Mouse (Mus musculus): ENCODE measurements around the gene Agl.
A peak's percentile ranks its signal among the peaks of the same experiment; 100 is the strongest.

Gene Agl

GRCm38 (mm10) chr3:116807811-116808506, at the start of gene Agl:
Agl (minus strand) TSS chr3:116808166.
- peak; percentile 83 to 84 for DNase-seq (ENCODE audit: low spot score in 2 of 2)

GRCm38 (mm10) chr3:116857611-116858010, 49.6 kb upstream of the Agl start:
- DNase-seq (ENCODE audit: low spot score in 2 of 2) = no peak

GRCm38 (mm10) chr3:116852421-116852820, 44.5 kb upstream of the Agl start:
- no peak for DNase-seq (ENCODE audit: low spot score in 2 of 2)

- no peak for DNase-seq (ENCODE audit: low spot score in 2 of 2)
These were observed 42.4 kb upstream of the Agl start for GRCm38 (mm10) chr3:116850376-116850775.

GRCm38 (mm10) chr3:116848936-116849335, 41.0 kb upstream of the Agl start:
- no peak for DNase-seq (ENCODE audit: low spot score in 2 of 2)

- DNase-seq (ENCODE audit: low spot score in 2 of 2) = no peak
These were observed 40.1 kb upstream of the Agl start for GRCm38 (mm10) chr3:116848099-116848498.

GRCm38 (mm10) chr3:116846084-116846483, 38.1 kb upstream of the Agl start:
- DNase-seq (ENCODE audit: low spot score in 2 of 2) = no peak

- DNase-seq (ENCODE audit: low spot score in 2 of 2) = no peak
These were observed 37.1 kb upstream of the Agl start for GRCm38 (mm10) chr3:116844880-116845579.

- DNase-seq (ENCODE audit: low spot score in 2 of 2) = no peak
These were observed 33.3 kb upstream of the Agl start for GRCm38 (mm10) chr3:116841311-116841710.

GRCm38 (mm10) chr3:116836681-116837475, 28.9 kb upstream of the Agl start:
- no peak for DNase-seq (ENCODE audit: low spot score in 2 of 2)

GRCm38 (mm10) chr3:116835770-116836680, 28.1 kb upstream of the Agl start:
- DNase-seq (ENCODE audit: low spot score in 2 of 2) = peak; percentile 77 to 84

- no peak for DNase-seq (ENCODE audit: low spot score in 2 of 2)
These were observed 27.4 kb upstream of the Agl start for GRCm38 (mm10) chr3:116835350-116835749.

- no peak for DNase-seq (ENCODE audit: low spot score in 2 of 2)
These were observed 26.3 kb upstream of the Agl start for GRCm38 (mm10) chr3:116834241-116834640.

GRCm38 (mm10) chr3:116833491-116833890, 25.5 kb upstream of the Agl start:
- no peak for DNase-seq (ENCODE audit: low spot score in 2 of 2)

GRCm38 (mm10) chr3:116832526-116833310, 24.8 kb upstream of the Agl start:
- DNase-seq (ENCODE audit: low spot score in 2 of 2) = peak in 1 of 2 experiments; percentile 10

GRCm38 (mm10) chr3:116831324-116831723, 23.4 kb upstream of the Agl start:
- no peak for DNase-seq (ENCODE audit: low spot score in 2 of 2)

GRCm38 (mm10) chr3:116829274-116829920, 21.4 kb upstream of the Agl start:
- no peak for DNase-seq (ENCODE audit: low spot score in 2 of 2)

GRCm38 (mm10) chr3:116826471-116827215, 18.7 kb upstream of the Agl start:
- no peak for DNase-seq (ENCODE audit: low spot score in 2 of 2)

- DNase-seq (ENCODE audit: low spot score in 2 of 2) = no peak
These were observed 9.3 kb upstream of the Agl start for GRCm38 (mm10) chr3:116817231-116817630.
